Mouse (Mus musculus) heart, embryonic 16.5 days (tissue): ENCODE data around the gene Coa6. TPM values are rescaled to one million over a fixed set of nuclear protein-coding genes. Genes with fewer than 3 reads are reported as not detected.
A peak's percentile ranks its signal among the peaks of the same experiment; 100 is the strongest.
"Not testable (repeated sequence)": the region's sequence is repeated elsewhere in the genome, so short reads cannot be mapped to it uniquely, and the experiment has no call there.

ENCODE experiments used
- ATAC-seq: fragments of 200-750 bp; cut with Nextera tagmentation; replicated peaks from 2 replicates; pipeline ENCODE4 v1.8.0; 2017; ENCODE audit warnings: moderate number of reproducible peaks; ENCODE audit not compliant: insufficient read depth, low FRiP score; ENCODE audit errors: extremely low read depth
- H3K27ac ChIP-seq: fragments of 300-500 bp; sonication (generic); 2 replicates; pipeline ENCODE4 v1.5.1; 2014; ENCODE audit warnings: mild to moderate bottlenecking, low read length, control low read depth, moderate library complexity
- H3K27me3 ChIP-seq: fragments of 300-500 bp; sonication (generic); 2 replicates; pipeline ENCODE4 v1.6.1; 2014; ENCODE audit warnings: low read length, mixed read lengths; ENCODE audit not compliant: control insufficient read depth, insufficient read depth
- H3K36me3 ChIP-seq: fragments of 300-500 bp; sonication (generic); 2 replicates; pipeline ENCODE4 v1.6.1; 2014; ENCODE audit not compliant: control insufficient read depth, insufficient read depth
- H3K4me1 ChIP-seq: fragments of 300-500 bp; sonication (generic); 2 replicates; pipeline ENCODE4 v1.6.1; 2014; ENCODE audit warnings: low read length, mixed read lengths; ENCODE audit not compliant: control insufficient read depth, insufficient read depth
- H3K4me2 ChIP-seq: fragments of 300-500 bp; sonication (generic); 2 replicates; pipeline ENCODE4 v1.6.1; 2014; ENCODE audit warnings: low read depth, mild to moderate bottlenecking, control low read depth, low read length
- H3K4me3 ChIP-seq: fragments of 300-500 bp; sonication (generic); 2 replicates; pipeline ENCODE4 v1.5.1; 2014; ENCODE audit warnings: mild to moderate bottlenecking, control low read depth, low read length
- H3K9ac ChIP-seq: fragments of 300-500 bp; sonication (generic); 2 replicates; pipeline ENCODE4 v1.6.1; 2014; ENCODE audit warnings: low read length, control low read depth
- H3K9me3 ChIP-seq: fragments of 300-500 bp; sonication (generic); replicated peaks from 2 replicates; pipeline ENCODE4 v1.6.1; 2016; ENCODE audit warnings: low read length; ENCODE audit not compliant: control insufficient read depth
- WGBS: fragments of 180-500 bp; shearing (Covaris S2); extraction: QIAGEN DNeasy Blood & Tissue Kit; methylation state at CpG from one replicate; pipeline ENCODE4 v1.1.7; 2014; 5-methylcytosine and 5-hydroxymethylcytosine counted together
- polyA plus RNA-seq: library from polyadenylated mRNA; unstranded; fragments of >200 nt; fragmentation: Nextera tagmentation; extraction: Ambion mirVana; gene quantifications from 2 replicates; pipeline ENCODE4 v1.2.1, GENCODE M21; 2015

Coa6 gene
- polyA plus RNA-seq, 1 experiment from 2014 or later: 55.8 TPM

DNA sequence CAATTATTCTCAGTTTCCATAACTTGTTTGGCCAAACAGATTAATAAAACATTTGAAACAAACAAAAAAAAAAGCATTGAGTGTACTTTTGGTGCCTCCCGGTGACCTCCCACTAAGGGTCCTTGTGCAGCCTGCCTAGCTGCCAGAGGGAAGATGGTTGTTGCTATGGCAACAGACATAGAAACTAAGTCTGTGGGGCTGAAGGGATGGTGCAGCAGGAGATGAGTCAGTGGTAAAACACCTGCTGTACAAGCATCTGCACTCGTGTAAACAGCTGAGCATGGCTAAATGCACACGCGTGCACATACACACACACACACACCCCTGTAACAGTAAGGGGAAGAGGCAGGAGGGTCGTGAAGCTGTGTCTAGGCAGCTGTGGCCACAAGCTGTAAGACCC, 26.4 kb upstream of the Coa6 start:
- Histone ChIP-seq H3K4me3 (no peak overlapping the region), H3K9ac (no peak overlapping the region), H3K9me3 (no peaks in the 10 kb centered on the region), H3K4me1 (no peaks in the 10 kb centered on the region), H3K27me3 (no peaks in the 10 kb centered on the region), H3K27ac (no peak overlapping the region), H3K36me3 (no peaks in the 10 kb centered on the region), H3K4me2 (no peak overlapping the region)
- 64% methylated on average over 5 of the region's 5 CpGs for WGBS
- no peak for ATAC-seq

GRCm38 (mm10) chr8:126398349-126398748, 24.0 kb upstream of the Coa6 start:
- Histone ChIP-seq H3K9ac (no peak overlapping the region), H3K27me3 (no peaks in the 10 kb centered on the region), H3K27ac (no peak overlapping the region), H3K4me3 (no peak overlapping the region), H3K36me3 (no peaks in the 10 kb centered on the region), H3K9me3 (no peaks in the 10 kb centered on the region), H3K4me1 (no peaks in the 10 kb centered on the region), H3K4me2 (no peak overlapping the region)
- no peak for ATAC-seq
- WGBS: 64% methylated on average over 3 of the region's 3 CpGs

DNA sequence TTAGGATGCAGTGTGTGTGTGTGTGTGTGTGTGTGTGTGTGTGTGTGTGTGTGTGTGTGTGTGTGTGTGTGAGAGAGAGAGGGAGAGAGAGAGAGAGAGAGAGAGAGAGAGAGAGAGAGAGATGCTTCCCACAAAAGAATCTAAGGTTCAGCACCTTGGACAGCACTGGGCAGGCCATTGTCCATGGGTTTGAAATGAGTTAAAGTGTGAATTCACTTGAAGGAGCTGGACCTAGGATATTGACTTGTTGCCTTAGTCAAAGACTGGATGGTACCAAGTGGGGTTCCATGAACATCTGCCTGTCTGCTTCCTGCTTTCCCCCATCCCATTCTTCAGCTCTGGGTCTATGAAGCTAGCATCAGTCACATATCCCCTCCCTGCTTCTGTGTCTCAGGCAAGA, 17.8 kb upstream of the Coa6 start:
- H3K4me2 ChIP-seq, H3K36me3 ChIP-seq, H3K27ac ChIP-seq, H3K9me3 ChIP-seq, H3K4me1 ChIP-seq, H3K9ac ChIP-seq, H3K27me3 ChIP-seq, H3K4me3 ChIP-seq, ATAC-seq: not testable (repeated sequence)

- Histone ChIP-seq H3K27ac (no peak overlapping the region), H3K9ac (no peak overlapping the region), H3K36me3 (no peaks in the 10 kb centered on the region), H3K4me2 (no peak overlapping the region), H3K27me3 (no peaks in the 10 kb centered on the region), H3K4me1 (no peaks in the 10 kb centered on the region), H3K4me3 (no peak overlapping the region), H3K9me3 (no peaks in the 10 kb centered on the region)
- ATAC-seq: no peak
- WGBS: 61% methylated on average over 4 of the region's 4 CpGs
Measured at GRCm38 (mm10) chr8:126405030-126405429, 17.3 kb upstream of the Coa6 start.

DNA sequence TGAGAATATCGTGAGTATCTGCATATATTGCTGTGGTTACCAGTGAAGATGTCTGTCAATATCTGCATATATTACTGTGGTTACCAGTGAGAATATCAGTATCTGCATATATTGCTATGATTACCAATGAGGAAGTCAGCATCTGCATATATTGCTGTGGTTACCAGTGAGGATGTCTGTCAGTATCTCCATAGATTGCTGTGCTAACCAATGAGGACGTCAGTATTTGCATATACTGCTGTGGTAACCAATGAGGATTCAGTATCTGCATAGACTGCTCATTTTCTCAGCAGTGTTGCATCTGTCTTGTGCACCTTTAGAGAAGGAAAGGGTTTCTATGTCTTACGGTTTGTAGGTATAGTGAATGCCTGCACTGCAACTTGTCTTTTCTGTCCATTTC, 1.5 kb upstream of the Coa6 start:
- no peaks in the 10 kb centered on the region for H3K9me3 ChIP-seq
- H3K36me3 ChIP-seq: peaks cover 8% of the 10 kb centered on the region
- no peak overlapping the region for H3K4me2 ChIP-seq
- no peaks in the 10 kb centered on the region for H3K27me3 ChIP-seq
- ATAC-seq: no peak
- H3K4me1 ChIP-seq: peaks cover 14% of the 10 kb centered on the region
- no peak overlapping the region for H3K27ac ChIP-seq
- H3K9ac ChIP-seq: no peak overlapping the region
- 83% methylated on average over 3 of the region's 3 CpGs for WGBS
- no peak overlapping the region for H3K4me3 ChIP-seq

DNA sequence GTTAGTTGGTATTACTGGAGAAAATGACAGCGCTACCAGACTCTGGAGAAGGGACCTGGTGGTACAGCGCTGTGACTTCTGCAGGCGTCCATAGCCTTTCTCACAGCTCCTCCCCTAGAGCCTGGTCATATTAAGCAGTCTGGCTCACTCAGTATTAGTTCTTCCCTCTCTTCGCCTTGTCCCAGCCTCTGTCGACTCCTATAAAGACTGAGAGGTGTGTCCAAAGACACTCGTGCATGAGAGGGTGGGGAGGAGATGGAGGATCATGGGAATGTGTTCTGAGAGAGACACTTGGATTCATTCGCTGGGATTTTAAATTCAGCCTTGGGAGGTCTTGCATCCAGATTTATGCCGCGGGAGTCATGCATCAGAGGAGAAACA, 595 bp downstream of the Coa6 start:
- peaks cover 14% of the 10 kb centered on the region for H3K4me1 ChIP-seq
- H3K36me3 ChIP-seq: peaks cover 25% of the 10 kb centered on the region
- 7% methylated on average over 9 of the region's 9 CpGs for WGBS
- ATAC-seq: peak; percentile 30
- H3K9ac ChIP-seq: peak overlapping the region; percentile 97
- no peaks in the 10 kb centered on the region for H3K9me3 ChIP-seq
- no peaks in the 10 kb centered on the region for H3K27me3 ChIP-seq
- H3K4me3 ChIP-seq: peak overlapping the region; percentile 95
- H3K4me2 ChIP-seq: peak overlapping the region; percentile 96
- H3K27ac ChIP-seq: peak overlapping the region; percentile 84

DNA sequence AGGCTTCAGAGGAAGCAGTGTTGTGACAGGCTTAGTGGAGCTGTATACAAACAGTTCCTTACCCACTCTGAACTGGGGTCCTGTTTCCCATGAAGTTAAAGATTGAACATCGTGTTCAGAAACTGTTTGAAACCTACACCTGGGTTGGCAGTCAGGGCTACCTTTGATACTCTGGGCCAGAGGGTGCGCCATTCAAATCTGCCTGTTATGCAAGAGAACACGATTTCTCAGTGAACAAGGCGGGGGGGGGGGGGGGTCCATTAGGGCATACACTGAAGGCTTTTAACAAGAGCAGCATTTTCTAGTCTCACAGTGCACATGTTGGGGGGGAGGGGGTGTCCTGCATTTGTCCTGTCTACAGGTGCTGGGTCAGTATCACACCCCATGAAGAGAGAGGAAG, 1.8 kb downstream of the Coa6 start:
- Histone ChIP-seq H3K36me3 (peaks cover 36% of the 10 kb centered on the region), H3K4me1 (peaks cover 14% of the 10 kb centered on the region), H3K27me3 (no peaks in the 10 kb centered on the region), H3K27ac (no peak overlapping the region), H3K4me3 (no peak overlapping the region), H3K4me2 (no peak overlapping the region), H3K9me3 (no peaks in the 10 kb centered on the region), H3K9ac (no peak overlapping the region)
- ATAC-seq: no peak
- WGBS: 89% methylated on average over 4 of the region's 4 CpGs

DNA sequence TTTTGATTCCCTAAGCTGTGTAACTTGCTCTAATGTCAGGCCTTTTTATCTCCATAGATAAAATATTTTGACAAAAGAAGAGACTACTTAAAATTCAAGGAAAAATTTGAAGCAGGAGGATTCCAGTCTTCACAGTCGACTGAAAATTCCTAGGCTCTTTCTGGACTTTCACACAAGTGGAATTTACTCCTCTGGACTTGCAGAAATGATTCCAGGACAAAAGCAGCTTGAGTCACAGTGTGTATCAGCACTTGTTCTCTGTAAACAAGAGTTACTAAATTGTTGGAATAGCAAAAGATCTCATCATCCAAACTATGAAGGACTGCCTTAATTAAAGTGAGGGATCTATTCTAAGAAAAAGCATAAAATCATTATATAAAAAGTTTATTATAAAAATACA, 2.6 kb downstream of the Coa6 start:
- Histone ChIP-seq H3K4me1 (peaks cover 14% of the 10 kb centered on the region), H3K4me3 (no peak overlapping the region), H3K9me3 (no peaks in the 10 kb centered on the region), H3K27me3 (no peaks in the 10 kb centered on the region), H3K4me2 (no peak overlapping the region), H3K36me3 (peaks cover 38% of the 10 kb centered on the region), H3K9ac (no peak overlapping the region), H3K27ac (no peak overlapping the region)
- ATAC-seq: no peak
- WGBS: 62% methylated on average over 1 of the region's 1 CpGs

DNA sequence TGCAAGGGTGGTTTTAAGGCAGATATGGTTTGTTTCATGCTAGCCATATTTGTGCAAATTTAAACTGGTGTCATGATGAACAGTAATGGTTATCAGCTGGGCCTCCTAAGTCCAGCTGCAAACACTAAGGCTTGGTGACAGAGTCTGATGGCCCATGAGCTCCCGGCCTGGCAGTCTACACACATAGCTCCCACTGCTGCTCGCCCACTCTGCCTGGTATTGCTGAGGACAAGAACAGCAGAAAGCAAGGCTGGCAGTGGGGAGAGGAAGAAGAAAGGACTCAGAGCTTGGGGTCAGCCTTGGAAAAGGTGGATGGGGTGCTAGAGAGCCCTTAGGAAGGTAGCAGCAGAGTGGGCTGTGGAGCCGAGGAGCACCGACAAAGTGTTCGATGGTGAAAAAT, 7.3 kb downstream of the Coa6 start:
- no peaks in the 10 kb centered on the region for H3K4me1 ChIP-seq
- H3K4me3 ChIP-seq: no peak overlapping the region
- WGBS: 79% methylated on average over 5 of the region's 5 CpGs
- no peak overlapping the region for H3K27ac ChIP-seq
- ATAC-seq: no peak
- H3K9ac ChIP-seq: no peak overlapping the region
- no peaks in the 10 kb centered on the region for H3K9me3 ChIP-seq
- no peaks in the 10 kb centered on the region for H3K27me3 ChIP-seq
- H3K36me3 ChIP-seq: peaks cover 47% of the 10 kb centered on the region
- no peak overlapping the region for H3K4me2 ChIP-seq

- Histone ChIP-seq H3K4me2 (no peak overlapping the region), H3K9me3 (no peaks in the 10 kb centered on the region), H3K27me3 (no peaks in the 10 kb centered on the region), H3K4me3 (no peak overlapping the region), H3K9ac (no peak overlapping the region), H3K27ac (no peak overlapping the region), H3K4me1 (no peaks in the 10 kb centered on the region), H3K36me3 (peaks cover 35% of the 10 kb centered on the region)
- ATAC-seq: no peak
- 78% methylated on average over 7 of the region's 7 CpGs for WGBS
Measured at GRCm38 (mm10) chr8:126433827-126434226, 11.5 kb downstream of the Coa6 start.
